Mouse (Mus musculus): ENCODE results near the gene Rsph3b. TPM values are rescaled to one million over a fixed set of nuclear protein-coding genes. Genes with fewer than 3 reads are reported as not detected.
A peak's percentile ranks its signal among the peaks of the same experiment; 100 is the strongest.

Gene Rsph3b
- polyA plus RNA-seq, 1 experiment from 2014 or later, result 41.6 TPM

GRCm38 (mm10) chr17:6871421-6871820 lies 77.1 kb downstream of the Rsph3b start:
- Histone ChIP-seq H3K4me1 (no peaks in the 10 kb centered on the region), H3K9ac (no peak overlapping the region), H3K4me3 (no peak overlapping the region), H3K4me2 (replicated peaks) (no peak overlapping the region), H3K27ac (no peak overlapping the region), H3K9me3 (peaks cover 16% of the 10 kb centered on the region), H3K27me3 (replicated peaks) (no peaks in the 10 kb centered on the region), H3K36me3 (no peaks in the 10 kb centered on the region)
- 96% methylated on average over 2 of the region's 2 CpGs for WGBS
- ATAC-seq (ENCODE audit: low FRiP score, low read depth), result no peak

- H3K27ac ChIP-seq, result no peak overlapping the region
- no peaks in the 10 kb centered on the region; the same call in 1 of the 2 replicates for H3K27me3 ChIP-seq (replicated peaks)
- no peak overlapping the region for H3K9ac ChIP-seq
- H3K4me3 ChIP-seq, result no peak overlapping the region
- H3K9me3 ChIP-seq, result peaks cover 7% of the 10 kb centered on the region
- no peak for ATAC-seq (ENCODE audit: low FRiP score, low read depth)
- no peaks in the 10 kb centered on the region for H3K36me3 ChIP-seq
- H3K4me1 ChIP-seq, result peaks cover 5% of the 10 kb centered on the region; the same call in 1 of the 2 replicates
- H3K4me2 ChIP-seq (replicated peaks), result no peak overlapping the region
These were observed 79.7 kb downstream of the Rsph3b start for GRCm38 (mm10) chr17:6868810-6869209.

DNA sequence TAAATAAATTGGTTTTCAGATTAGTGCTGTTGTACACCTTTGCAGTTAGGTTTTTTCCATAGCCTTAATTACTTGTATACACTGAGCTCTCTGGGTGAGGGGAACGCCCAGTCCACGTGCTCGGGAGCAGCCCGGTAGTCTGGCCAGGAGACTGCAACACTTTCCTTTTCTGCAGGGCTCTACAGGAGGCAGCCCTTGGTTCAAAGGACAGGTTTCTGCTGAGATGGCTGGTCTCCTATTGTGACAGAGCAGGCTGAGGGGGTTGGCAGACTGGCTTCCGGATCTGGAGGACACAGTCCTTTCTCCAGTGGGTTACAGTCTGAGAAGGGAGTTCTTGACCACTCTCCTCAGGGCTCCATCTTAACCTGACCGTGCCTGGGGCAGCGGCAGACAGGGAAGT lies 80.7 kb downstream of the Rsph3b start:
- no peaks in the 10 kb centered on the region for H3K36me3 ChIP-seq
- H3K27ac ChIP-seq, result no peak overlapping the region
- no peak overlapping the region for H3K9ac ChIP-seq
- no peaks in the 10 kb centered on the region; the same call in 1 of the 2 replicates for H3K27me3 ChIP-seq (replicated peaks)
- no peak overlapping the region for H3K4me2 ChIP-seq (replicated peaks)
- no peak for ATAC-seq (ENCODE audit: low FRiP score, low read depth)
- 18% methylated on average over 7 of the region's 7 CpGs for WGBS
- peaks cover 5% of the 10 kb centered on the region; the same call in 1 of the 2 replicates for H3K4me1 ChIP-seq
- H3K4me3 ChIP-seq, result no peak overlapping the region
- no peaks in the 10 kb centered on the region for H3K9me3 ChIP-seq

- Histone ChIP-seq H3K4me2 (replicated peaks) (no peak overlapping the region), H3K36me3 (no peaks in the 10 kb centered on the region), H3K27ac (no peak overlapping the region), H3K4me3 (no peak overlapping the region), H3K9me3 (no peaks in the 10 kb centered on the region), H3K9ac (no peak overlapping the region), H3K4me1 (peaks cover 14% of the 10 kb centered on the region), H3K27me3 (replicated peaks) (no peaks in the 10 kb centered on the region; the same call in 1 of the 2 replicates)
- no peak for ATAC-seq (ENCODE audit: low FRiP score, low read depth)
- 68% methylated on average over 1 of the region's 1 CpGs for WGBS
These were observed 81.9 kb downstream of the Rsph3b start for GRCm38 (mm10) chr17:6866576-6866975.

DNA sequence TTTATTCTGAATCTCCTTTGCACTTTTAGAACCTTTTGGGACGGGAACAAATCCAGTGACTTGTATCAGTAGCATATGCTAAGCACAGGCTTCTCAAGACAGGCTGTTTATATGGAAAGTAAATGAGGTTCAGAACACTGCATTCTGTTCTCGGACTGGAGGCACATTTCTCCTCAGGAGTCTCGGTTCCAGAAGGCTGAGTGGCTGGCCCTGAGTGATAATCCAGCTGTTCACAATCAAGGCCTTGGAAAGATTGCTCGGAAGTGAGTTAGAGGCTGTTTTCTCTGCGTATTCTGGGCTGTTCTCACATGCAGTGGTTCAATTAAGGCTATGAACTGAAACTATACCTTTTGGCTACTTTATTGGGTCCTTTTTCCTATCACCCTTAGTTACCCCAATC lies 82.9 kb downstream of the Rsph3b start:
- Histone ChIP-seq H3K4me1 (peaks cover 22% of the 10 kb centered on the region), H3K36me3 (no peaks in the 10 kb centered on the region), H3K27ac (no peak overlapping the region), H3K4me3 (no peak overlapping the region), H3K27me3 (replicated peaks) (no peaks in the 10 kb centered on the region; the same call in 1 of the 2 replicates), H3K9me3 (no peaks in the 10 kb centered on the region), H3K9ac (no peak overlapping the region), H3K4me2 (replicated peaks) (no peak overlapping the region)
- WGBS, result 35% methylated on average over 5 of the region's 5 CpGs
- ATAC-seq (ENCODE audit: low FRiP score, low read depth), result no peak

- Histone ChIP-seq H3K36me3 (no peaks in the 10 kb centered on the region), H3K27me3 (replicated peaks) (no peaks in the 10 kb centered on the region; the same call in 1 of the 2 replicates)
- WGBS, result 12% methylated on average over 13 of the region's 13 CpGs
These were observed 83.6 kb downstream of the Rsph3b start for GRCm38 (mm10) chr17:6864869-6865268.

DNA sequence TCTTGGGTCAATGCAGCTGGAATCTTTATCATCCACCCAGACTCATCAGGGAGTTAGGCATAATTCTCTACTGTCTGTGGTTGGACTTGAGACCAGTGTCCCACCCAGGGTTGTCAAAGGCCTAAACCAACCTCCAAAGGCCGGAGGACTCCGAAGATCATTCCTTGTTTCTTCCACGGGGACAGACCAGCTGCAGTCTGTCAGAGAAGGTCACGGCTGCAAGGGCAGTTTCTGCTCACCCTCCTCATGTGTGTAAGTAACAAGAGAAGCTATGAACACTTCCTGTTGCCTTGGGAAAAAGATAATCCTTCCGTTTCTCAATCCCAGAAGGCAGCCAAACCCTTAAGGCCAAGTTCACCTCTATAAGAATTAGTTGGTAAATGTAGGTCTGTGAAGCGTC lies 85.0 kb downstream of the Rsph3b start:
- Histone ChIP-seq H3K9ac (no peak overlapping the region), H3K4me3 (no peak overlapping the region), H3K4me2 (replicated peaks) (no peak overlapping the region), H3K9me3 (no peaks in the 10 kb centered on the region), H3K27ac (no peak overlapping the region), H3K4me1 (peaks cover 32% of the 10 kb centered on the region), H3K36me3 (no peaks in the 10 kb centered on the region), H3K27me3 (replicated peaks) (no peaks in the 10 kb centered on the region; the same call in 1 of the 2 replicates)
- ATAC-seq (ENCODE audit: low FRiP score, low read depth), result no peak
- WGBS, result 91% methylated on average over 6 of the region's 6 CpGs

More at GRCm38 (mm10) chr17:6864869-6865268, 83.6 kb downstream of the Rsph3b start:
- Histone ChIP-seq H3K9me3 (no peaks in the 10 kb centered on the region), H3K27ac (no peak overlapping the region), H3K4me1 (peaks cover 28% of the 10 kb centered on the region), H3K9ac (0 out of 2 replicates have a peak overlapping the region, but pooled peaks have one; percentile 9), H3K4me3 (no peak overlapping the region), H3K4me2 (replicated peaks) (peak overlapping the region; percentile 44)
- ATAC-seq (ENCODE audit: low FRiP score, low read depth), result no peak

DNA sequence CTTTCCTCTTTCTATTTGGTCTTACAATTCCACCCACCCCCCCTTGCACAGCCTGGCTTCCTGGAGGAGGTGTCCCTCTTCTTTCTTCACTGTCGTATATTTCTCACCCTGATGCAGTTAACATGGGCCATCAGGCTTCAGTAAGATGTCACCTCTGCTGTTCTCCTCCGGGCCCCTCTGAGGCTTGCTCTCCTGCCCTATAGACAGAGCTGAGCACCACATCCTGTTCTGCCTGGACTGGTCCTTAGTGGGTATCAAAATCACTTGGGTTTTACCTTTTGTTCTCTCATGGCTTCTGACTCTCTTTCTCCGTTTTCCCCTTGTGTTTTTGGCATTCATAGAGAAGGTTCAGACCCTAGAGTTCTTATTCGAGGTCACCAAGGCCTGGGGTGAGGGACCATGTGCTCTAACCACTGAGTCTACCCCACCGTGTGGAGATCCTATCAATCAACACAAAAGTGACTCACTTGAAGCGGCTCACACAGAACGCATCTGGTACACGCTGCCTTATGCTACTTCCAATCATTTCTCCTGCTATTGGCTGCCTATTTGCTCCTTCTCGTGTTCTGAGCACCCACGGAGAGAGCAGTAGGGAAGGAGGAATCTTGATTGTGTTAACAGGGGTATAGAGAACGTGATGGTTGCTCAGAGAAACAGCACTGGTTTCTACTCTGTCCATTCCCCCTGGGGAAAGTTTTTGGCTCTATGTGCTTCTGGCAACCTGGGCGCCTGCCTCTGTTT lies 86.3 kb downstream of the Rsph3b start:
- Histone ChIP-seq H3K36me3 (no peaks in the 10 kb centered on the region), H3K4me3 (no peak overlapping the region), H3K4me2 (replicated peaks) (peak overlapping the region; percentile 56), H3K4me1 (peaks cover 32% of the 10 kb centered on the region), H3K27ac (no peak overlapping the region), H3K9me3 (no peaks in the 10 kb centered on the region), H3K9ac (no peak overlapping the region), H3K27me3 (replicated peaks) (no peaks in the 10 kb centered on the region; the same call in 1 of the 2 replicates)
- 48% methylated on average over 12 of the region's 12 CpGs for WGBS
- peak; percentile 48; the same call in 1 of the 2 replicates for ATAC-seq (ENCODE audit: low FRiP score, low read depth)

GRCm38 (mm10) chr17:6861181-6862039 lies 87.1 kb downstream of the Rsph3b start:
- peak; percentile 81 for ATAC-seq (ENCODE audit: low FRiP score, low read depth)
- H3K4me3 ChIP-seq, result peak overlapping the region; percentile 15; the same call in 1 of the 2 replicates
- no peaks in the 10 kb centered on the region for H3K9me3 ChIP-seq
- H3K27me3 ChIP-seq (replicated peaks), result no peaks in the 10 kb centered on the region; the same call in 1 of the 2 replicates
- peak overlapping the region; percentile 56 for H3K4me2 ChIP-seq (replicated peaks)
- H3K4me1 ChIP-seq, result peaks cover 32% of the 10 kb centered on the region
- H3K36me3 ChIP-seq, result no peaks in the 10 kb centered on the region
- no peak overlapping the region for H3K9ac ChIP-seq
- peak overlapping the region; percentile 51 for H3K27ac ChIP-seq
- WGBS, result 3% methylated on average over 28 of the region's 28 CpGs

- Histone ChIP-seq H3K9ac (no peak overlapping the region), H3K4me2 (replicated peaks) (0 out of 2 replicates have a peak overlapping the region, but pooled peaks have one; percentile 28), H3K27me3 (replicated peaks) (no peaks in the 10 kb centered on the region; the same call in 1 of the 2 replicates), H3K4me1 (peaks cover 32% of the 10 kb centered on the region), H3K9me3 (no peaks in the 10 kb centered on the region), H3K36me3 (no peaks in the 10 kb centered on the region), H3K4me3 (no peak overlapping the region), H3K27ac (peak overlapping the region; percentile 59)
- peak; percentile 51; the same call in 1 of the 2 replicates for ATAC-seq (ENCODE audit: low FRiP score, low read depth)
- WGBS, result 6% methylated on average over 12 of the region's 12 CpGs
These were observed 88.0 kb downstream of the Rsph3b start for GRCm38 (mm10) chr17:6860491-6860897.

DNA sequence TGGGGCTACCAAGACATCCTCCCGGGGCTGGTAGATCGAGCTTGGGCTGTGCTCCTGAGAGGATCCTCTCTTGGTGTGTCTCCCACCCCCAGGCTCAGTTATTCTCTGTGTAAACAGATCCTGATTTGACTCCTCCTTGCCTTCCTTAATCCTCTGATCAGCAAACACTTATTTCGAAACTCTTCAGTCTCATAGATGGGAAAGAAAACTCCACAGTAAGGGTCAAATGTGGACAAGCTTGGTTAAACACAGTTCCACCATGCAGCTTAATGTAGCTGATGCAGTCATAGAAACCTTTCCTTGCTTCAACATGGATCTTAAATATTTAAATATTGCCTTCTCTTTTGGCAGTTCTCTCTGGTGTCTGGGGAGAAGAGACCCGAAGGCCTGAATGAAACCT lies 88.4 kb downstream of the Rsph3b start:
- Histone ChIP-seq H3K36me3 (no peaks in the 10 kb centered on the region), H3K4me1 (peaks cover 32% of the 10 kb centered on the region)
- ATAC-seq (ENCODE audit: low FRiP score, low read depth), result no peak

More for the DNA sequence above, 88.4 kb downstream of the Rsph3b start:
- H3K4me2 ChIP-seq (replicated peaks), result 0 out of 2 replicates have a peak overlapping the region, but pooled peaks have one; percentile 28
- H3K4me3 ChIP-seq, result no peak overlapping the region
- no peaks in the 10 kb centered on the region for H3K9me3 ChIP-seq
- H3K27me3 ChIP-seq (replicated peaks), result no peaks in the 10 kb centered on the region
- peak overlapping the region; percentile 59 for H3K27ac ChIP-seq
- H3K9ac ChIP-seq, result no peak overlapping the region
- WGBS, result 20% methylated on average over 4 of the region's 4 CpGs

Data from neural tube, embryonic 12.5 days (tissue).